Mouse (Mus musculus) thymus, adult 2 months (tissue): ENCODE measurements around the gene Celf5. TPM values are rescaled to one million over a fixed set of nuclear protein-coding genes. Genes with fewer than 3 reads are reported as not detected.

Experiments
- DNase-seq: peaks from one replicate; pipeline ENCODE4 v3.0.0; 2021
- H3K27ac ChIP-seq: fragments of 200-500 bp; 2 replicates; pipeline ENCODE4 v1.5.1; 2012; ENCODE audit warnings: low read length, control low read depth; ENCODE audit not compliant: control insufficient read depth, insufficient read depth
- H3K27me3 ChIP-seq: fragments of 200-500 bp; 2 replicates; pipeline ENCODE4 v1.6.1; 2012; ENCODE audit warnings: mild to moderate bottlenecking, low read length, moderate library complexity, mixed read lengths; ENCODE audit not compliant: control insufficient read depth, insufficient read depth
- H3K36me3 ChIP-seq: fragments of 200-500 bp; 2 replicates; pipeline ENCODE4 v1.6.1; 2012; ENCODE audit warnings: mild to moderate bottlenecking, low read length, moderate library complexity; ENCODE audit not compliant: control insufficient read depth, insufficient read depth
- H3K4me1 ChIP-seq: fragments of 200-500 bp; replicated peaks from 2 replicates; pipeline ENCODE4 v1.6.1; 2012; ENCODE audit warnings: low read length; ENCODE audit not compliant: control insufficient read depth, insufficient read depth
- H3K4me3 ChIP-seq: fragments of 200-500 bp; 2 replicates; pipeline ENCODE4 v1.5.1; 2012; ENCODE audit warnings: mild to moderate bottlenecking, low read length, control low read depth, moderate library complexity; ENCODE audit not compliant: control insufficient read depth, insufficient read depth
- CTCF ChIP-seq: fragments of 200-500 bp; IDR thresholded peaks from 2 replicates; pipeline ENCODE4 v1.5.1; 2012; ENCODE audit warnings: mild to moderate bottlenecking, control low read depth, low read length, moderate library complexity, borderline replicate concordance; ENCODE audit not compliant: control insufficient read depth, poor library complexity, insufficient read depth; ENCODE audit errors: extremely low read depth
- POLR2A ChIP-seq: fragments of 200-500 bp; IDR thresholded peaks from 2 replicates; pipeline ENCODE4 v1.6.1; 2012; ENCODE audit warnings: mild to moderate bottlenecking, low read length, control low read depth, moderate library complexity; ENCODE audit not compliant: control insufficient read depth, poor library complexity, insufficient read depth; ENCODE audit errors: extremely low read depth
- WGBS: fragments of 180-500 bp; shearing (Covaris S2); methylation state at CpG from one replicate; pipeline ENCODE4 v1.1.7; 2018; 5-methylcytosine and 5-hydroxymethylcytosine counted together
- polyA plus RNA-seq: library from polyadenylated mRNA; depleted of rRNA; stranded (reverse); fragments of >200 nt; gene quantifications from 2 replicates; pipeline ENCODE4 v1.2.3, GENCODE M21; 2012

The Celf5 gene
- polyA plus RNA-seq, 1 experiment = 5.1 TPM

- no peak for DNase-seq
- H3K27ac ChIP-seq = no peak overlapping the region
- H3K36me3 ChIP-seq = peaks cover 4% of the 10 kb centered on the region
- no peaks in the 10 kb centered on the region for H3K27me3 ChIP-seq
- no peak for TF ChIP-seq CTCF
- TF ChIP-seq POLR2A = no peak
- WGBS = 2% methylated on average over 41 of the region's 41 CpGs
- H3K4me3 ChIP-seq = peak overlapping the region; percentile 91
- H3K4me1 ChIP-seq = peaks cover 31% of the 10 kb centered on the region
These were observed 13.2 kb upstream of the Celf5 start for GRCm38 (mm10) chr10:81495616-81496263.

GRCm38 (mm10) chr10:81495151-81495550 lies 12.6 kb upstream of the Celf5 start:
- peak overlapping the region; percentile 91; the same call in 1 of the 2 replicates for H3K4me3 ChIP-seq
- peaks cover 4% of the 10 kb centered on the region for H3K36me3 ChIP-seq
- peaks cover 31% of the 10 kb centered on the region for H3K4me1 ChIP-seq
- TF ChIP-seq CTCF (no peak), POLR2A (0 out of 2 replicates have a peak, but pooled peaks have one; percentile 5)
- DNase-seq = no peak
- no peaks in the 10 kb centered on the region for H3K27me3 ChIP-seq
- H3K27ac ChIP-seq = no peak overlapping the region
- 74% methylated on average over 6 of the region's 6 CpGs for WGBS

- no peak for DNase-seq
- Histone ChIP-seq H3K4me3 (no peak overlapping the region), H3K36me3 (peaks cover 8% of the 10 kb centered on the region), H3K27me3 (no peaks in the 10 kb centered on the region), H3K27ac (no peak overlapping the region), H3K4me1 (peaks cover 28% of the 10 kb centered on the region)
- TF ChIP-seq POLR2A (no peak), CTCF (no peak)
- 93% methylated on average over 11 of the region's 11 CpGs for WGBS
These were observed 11.9 kb upstream of the Celf5 start for GRCm38 (mm10) chr10:81494260-81495041.

- Histone ChIP-seq H3K4me1 (peaks cover 23% of the 10 kb centered on the region), H3K27ac (no peak overlapping the region), H3K36me3 (peaks cover 8% of the 10 kb centered on the region), H3K27me3 (no peaks in the 10 kb centered on the region), H3K4me3 (no peak overlapping the region)
- TF ChIP-seq POLR2A (no peak), CTCF (0 out of 2 replicates have a peak, but pooled peaks have one; percentile 19)
- peak; percentile 49 for DNase-seq
- 90% methylated on average over 8 of the region's 8 CpGs for WGBS
These were observed 11.2 kb upstream of the Celf5 start for GRCm38 (mm10) chr10:81493601-81494220.

- Histone ChIP-seq H3K4me3 (no peak overlapping the region), H3K27me3 (no peaks in the 10 kb centered on the region), H3K4me1 (peaks cover 15% of the 10 kb centered on the region), H3K27ac (no peak overlapping the region), H3K36me3 (peaks cover 17% of the 10 kb centered on the region)
- DNase-seq = no peak
- 94% methylated on average over 11 of the region's 11 CpGs for WGBS
- TF ChIP-seq CTCF (no peak), POLR2A (no peak)
These were observed 10.2 kb upstream of the Celf5 start for GRCm38 (mm10) chr10:81492606-81493240.

- no peak for DNase-seq
- H3K4me3 ChIP-seq = no peak overlapping the region
- H3K27ac ChIP-seq = no peak overlapping the region
- TF ChIP-seq POLR2A (no peak), CTCF (no peak)
- 99% methylated on average over 9 of the region's 9 CpGs for WGBS
- H3K27me3 ChIP-seq = no peaks in the 10 kb centered on the region
- peaks cover 12% of the 10 kb centered on the region for H3K4me1 ChIP-seq
- H3K36me3 ChIP-seq = peaks cover 23% of the 10 kb centered on the region
These were observed 8.5 kb upstream of the Celf5 start for GRCm38 (mm10) chr10:81491018-81491417.

GRCm38 (mm10) chr10:81489941-81490340 lies 7.4 kb upstream of the Celf5 start:
- WGBS = 97% methylated on average over 14 of the region's 14 CpGs
- DNase-seq = no peak
- Histone ChIP-seq H3K27ac (no peak overlapping the region), H3K4me3 (no peak overlapping the region), H3K4me1 (peaks cover 3% of the 10 kb centered on the region), H3K36me3 (peaks cover 23% of the 10 kb centered on the region), H3K27me3 (no peaks in the 10 kb centered on the region)
- TF ChIP-seq CTCF (no peak), POLR2A (no peak)
